Mouse (Mus musculus) liver, embryonic 13.5 days (tissue): ENCODE measurements at regions not wholly inside any gene's neighbourhood (a gene's known extent, or its start where the extent isn't known, plus 50 kb on each side); places are given as distances from the start of the nearest gene placed in this dataset.

Experiments used
- ATAC-seq: fragments of 200-750 bp; cut with Nextera tagmentation; 2 replicates; pipeline ENCODE4 v1.8.0; 2017; ENCODE audit warnings: low read depth, mild to moderate bottlenecking, moderate number of reproducible peaks, moderate library complexity
- DNase-seq: peaks from one replicate; pipeline ENCODE4 v3.0.0; 2022
- H3K27ac ChIP-seq: fragments of 300-500 bp; sonication (generic); 2 replicates; pipeline ENCODE4 v1.5.1; 2015; ENCODE audit warnings: moderate library complexity, mild to moderate bottlenecking, inconsistent platforms
- H3K27me3 ChIP-seq: fragments of 300-500 bp; sonication (generic); 2 replicates; pipeline ENCODE4 v1.6.1; 2015; ENCODE audit warnings: mild to moderate bottlenecking, inconsistent platforms
- H3K36me3 ChIP-seq: fragments of 300-500 bp; sonication (generic); 2 replicates; pipeline ENCODE4 v1.6.1; 2015; ENCODE audit warnings: mild to moderate bottlenecking, inconsistent platforms
- H3K4me1 ChIP-seq: fragments of 300-500 bp; sonication (generic); replicated peaks from 2 replicates; pipeline ENCODE4 v1.6.1; 2015; ENCODE audit warnings: inconsistent platforms
- H3K4me2 ChIP-seq: fragments of 300-500 bp; sonication (generic); 2 replicates; pipeline ENCODE4 v1.6.1; 2015; ENCODE audit warnings: inconsistent platforms, mild to moderate bottlenecking, moderate library complexity
- H3K4me3 ChIP-seq: fragments of 300-500 bp; sonication (generic); replicated peaks from 2 replicates; pipeline ENCODE4 v1.5.1; 2015; ENCODE audit warnings: mild to moderate bottlenecking, inconsistent platforms
- H3K9ac ChIP-seq: fragments of 300-500 bp; sonication (generic); 2 replicates; pipeline ENCODE4 v1.6.1; 2015; ENCODE audit warnings: mild to moderate bottlenecking, inconsistent platforms
- H3K9me3 ChIP-seq: fragments of 300-500 bp; sonication (generic); replicated peaks from 2 replicates; pipeline ENCODE4 v1.6.1; 2016; ENCODE audit warnings: inconsistent platforms
- WGBS: fragments of 180-500 bp; shearing (Covaris S2); methylation state at CpG from one replicate; pipeline ENCODE4 v1.1.7; 2015; ENCODE audit not compliant: insufficient replicate concordance; 5-methylcytosine and 5-hydroxymethylcytosine counted together

- Histone ChIP-seq H3K9ac (no peak overlapping the region), H3K27me3 (no peaks in the 10 kb centered on the region), H3K27ac (no peak overlapping the region; the same call in 1 of the 2 replicates), H3K9me3 (no peaks in the 10 kb centered on the region), H3K4me2 (no peak overlapping the region), H3K4me1 (peaks cover 9% of the 10 kb centered on the region), H3K4me3 (no peak overlapping the region), H3K36me3 (no peaks in the 10 kb centered on the region)
- 53% methylated on average over 5 of the region's 5 CpGs for WGBS
- no peak for DNase-seq
- peak; percentile 50; the same call in 1 of the 2 replicates for ATAC-seq
Measured at GRCm38 (mm10) chr12:12814693-12815092, 127.0 kb downstream of the Mycn start.

DNA sequence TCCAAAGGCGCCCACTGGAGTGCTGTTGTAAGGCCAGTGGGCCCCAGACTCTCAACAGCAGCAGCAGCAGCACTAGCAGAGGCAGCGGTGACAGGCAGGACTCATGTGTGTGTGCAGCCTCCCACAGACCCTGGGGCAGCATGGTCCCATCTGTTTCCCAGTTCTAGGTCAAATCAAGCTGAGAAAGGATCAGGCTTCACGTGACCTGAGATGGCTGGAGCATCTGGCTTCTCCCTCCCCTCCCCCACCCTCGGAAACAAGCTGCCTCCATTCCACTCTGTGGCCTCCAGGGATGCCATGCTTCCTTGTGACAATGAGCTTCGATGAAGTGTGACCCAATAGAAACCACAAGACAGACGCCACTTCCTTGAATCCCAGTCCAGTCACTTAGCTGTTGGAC lies 128.8 kb downstream of the Mycn start:
- Histone ChIP-seq H3K4me3 (no peak overlapping the region), H3K27ac (no peak overlapping the region), H3K9me3 (no peaks in the 10 kb centered on the region), H3K27me3 (no peaks in the 10 kb centered on the region), H3K4me2 (no peak overlapping the region), H3K4me1 (peaks cover 10% of the 10 kb centered on the region), H3K9ac (no peak overlapping the region), H3K36me3 (no peaks in the 10 kb centered on the region)
- DNase-seq (no peak), ATAC-seq (no peak)
- 35% methylated on average over 6 of the region's 6 CpGs for WGBS

GRCm38 (mm10) chr12:12810943-12811342 lies 130.8 kb downstream of the Mycn start:
- H3K4me2 ChIP-seq = peak overlapping the region; percentile 39
- H3K9ac ChIP-seq = no peak overlapping the region
- H3K4me3 ChIP-seq = no peak overlapping the region
- H3K9me3 ChIP-seq = no peaks in the 10 kb centered on the region
- ATAC-seq (peak; percentile 40; the same call in 1 of the 2 replicates), DNase-seq (no peak)
- peaks cover 10% of the 10 kb centered on the region for H3K4me1 ChIP-seq
- WGBS = 32% methylated on average over 7 of the region's 7 CpGs
- no peaks in the 10 kb centered on the region for H3K27me3 ChIP-seq
- H3K36me3 ChIP-seq = no peaks in the 10 kb centered on the region
- no peak overlapping the region; the same call in 1 of the 2 replicates for H3K27ac ChIP-seq

DNA sequence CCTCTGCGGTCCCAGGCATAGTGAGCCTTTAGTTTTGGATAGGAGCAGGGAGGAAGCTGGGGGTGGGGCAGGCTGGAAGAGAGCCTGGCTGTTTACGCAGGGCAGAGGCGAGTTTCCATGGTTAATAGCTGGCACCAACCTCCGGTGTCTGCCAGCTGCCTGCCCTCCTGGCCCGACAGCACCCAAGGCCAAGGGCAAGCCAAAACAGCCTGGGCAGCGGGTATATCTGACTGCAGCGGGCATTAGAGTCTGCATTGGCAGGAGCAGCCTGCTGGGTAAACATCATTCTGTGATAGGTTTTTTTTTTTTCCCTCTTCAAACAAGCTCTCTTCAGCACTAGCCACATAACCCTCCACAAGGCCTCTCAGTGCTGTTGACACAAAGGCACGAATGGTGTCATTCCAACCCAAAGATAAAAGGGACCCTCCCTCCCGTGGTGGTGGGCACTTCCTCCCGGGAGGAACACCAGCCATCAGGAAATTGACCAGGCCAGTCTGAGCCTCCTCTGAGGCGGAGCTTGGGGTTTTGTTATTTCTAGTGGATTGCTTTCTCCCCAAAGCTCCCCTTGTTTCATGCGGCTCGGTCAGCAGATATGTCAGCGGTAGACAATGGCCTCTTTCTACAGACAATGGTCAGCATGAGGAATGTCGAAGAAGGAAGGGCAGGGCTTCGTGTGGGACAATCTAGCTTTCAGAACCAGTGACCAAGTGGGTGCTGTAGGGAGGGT lies 131.4 kb downstream of the Mycn start:
- H3K27me3 ChIP-seq = no peaks in the 10 kb centered on the region
- 0 out of 2 replicates have a peak overlapping the region, but pooled peaks have one; percentile 10 for H3K4me3 ChIP-seq
- no peaks in the 10 kb centered on the region for H3K36me3 ChIP-seq
- no peak overlapping the region; the same call in 1 of the 2 replicates for H3K27ac ChIP-seq
- no peak for DNase-seq
- WGBS = 17% methylated on average over 16 of the region's 16 CpGs
- H3K4me2 ChIP-seq = peak overlapping the region; percentile 39
- peaks cover 10% of the 10 kb centered on the region for H3K4me1 ChIP-seq
- ATAC-seq = peak; percentile 48
- H3K9ac ChIP-seq = no peak overlapping the region
- H3K9me3 ChIP-seq = no peaks in the 10 kb centered on the region

DNA sequence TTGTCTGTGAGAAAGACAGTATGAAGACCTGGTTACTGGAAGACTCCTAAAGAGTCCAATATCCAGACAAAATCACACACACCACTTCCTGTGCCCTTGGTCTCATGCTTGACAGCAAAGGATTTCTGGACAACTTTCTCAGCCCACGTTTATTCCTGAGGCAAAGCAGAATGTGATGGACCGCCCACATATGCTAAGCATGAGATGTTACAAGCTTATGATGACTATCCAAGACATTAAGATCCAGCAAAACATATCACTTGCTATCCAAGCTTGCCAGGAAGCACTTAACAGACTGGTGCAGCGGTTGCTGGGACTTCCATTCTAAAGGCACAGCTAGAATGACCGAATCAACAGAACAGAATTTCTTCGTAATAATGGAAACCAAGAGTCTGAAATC lies 133.6 kb downstream of the Mycn start:
- DNase-seq (no peak), ATAC-seq (no peak)
- H3K4me1 ChIP-seq = peaks cover 7% of the 10 kb centered on the region
- H3K36me3 ChIP-seq = no peaks in the 10 kb centered on the region
- H3K9me3 ChIP-seq = no peaks in the 10 kb centered on the region
- H3K4me2 ChIP-seq = no peak overlapping the region
- H3K27ac ChIP-seq = no peak overlapping the region
- no peaks in the 10 kb centered on the region for H3K27me3 ChIP-seq
- no peak overlapping the region for H3K9ac ChIP-seq
- 71% methylated on average over 5 of the region's 5 CpGs for whole genome bisulfite sequencing
- no peak overlapping the region for H3K4me3 ChIP-seq

GRCm38 (mm10) chr12:12803602-12804001 lies 138.1 kb downstream of the Mycn start:
- H3K4me3 ChIP-seq = no peak overlapping the region
- H3K27ac ChIP-seq = no peak overlapping the region
- H3K36me3 ChIP-seq = no peaks in the 10 kb centered on the region
- ATAC-seq (no peak), DNase-seq (no peak)
- H3K4me2 ChIP-seq = no peak overlapping the region
- peaks cover 4% of the 10 kb centered on the region; the same call in 1 of the 2 replicates for H3K4me1 ChIP-seq
- no peaks in the 10 kb centered on the region for H3K27me3 ChIP-seq
- H3K9ac ChIP-seq = no peak overlapping the region
- no peaks in the 10 kb centered on the region for H3K9me3 ChIP-seq
- WGBS = 35% methylated on average over 2 of the region's 2 CpGs

GRCm38 (mm10) chr12:12802396-12802795 lies 139.3 kb downstream of the Mycn start:
- ATAC-seq (peak; percentile 72), DNase-seq (no peak)
- Histone ChIP-seq H3K4me3 (no peak overlapping the region), H3K27me3 (no peaks in the 10 kb centered on the region), H3K9me3 (no peaks in the 10 kb centered on the region), H3K27ac (no peak overlapping the region), H3K36me3 (no peaks in the 10 kb centered on the region), H3K9ac (no peak overlapping the region), H3K4me2 (no peak overlapping the region), H3K4me1 (peaks cover 4% of the 10 kb centered on the region; the same call in 1 of the 2 replicates)
- 52% methylated on average over 11 of the region's 11 CpGs for WGBS

- H3K36me3 ChIP-seq = no peaks in the 10 kb centered on the region
- no peak overlapping the region for H3K9ac ChIP-seq
- H3K9me3 ChIP-seq = no peaks in the 10 kb centered on the region
- DNase-seq = no peak
- H3K4me2 ChIP-seq = no peak overlapping the region
- no peak overlapping the region for H3K27ac ChIP-seq
- no peak overlapping the region for H3K4me3 ChIP-seq
- WGBS = 74% methylated on average over 11 of the region's 11 CpGs
- ATAC-seq = no peak
- no peaks in the 10 kb centered on the region for H3K27me3 ChIP-seq
- H3K4me1 ChIP-seq = peaks cover 9% of the 10 kb centered on the region; the same call in 1 of the 2 replicates
Measured at GRCm38 (mm10) chr12:12801700-12802099, 140.0 kb downstream of the Mycn start.

GRCm38 (mm10) chr12:12800120-12800519 lies 141.6 kb downstream of the Mycn start:
- Histone ChIP-seq H3K9me3 (no peaks in the 10 kb centered on the region), H3K4me3 (no peak overlapping the region), H3K9ac (no peak overlapping the region), H3K4me2 (no peak overlapping the region), H3K27ac (no peak overlapping the region), H3K4me1 (peaks cover 9% of the 10 kb centered on the region; the same call in 1 of the 2 replicates), H3K27me3 (no peaks in the 10 kb centered on the region), H3K36me3 (no peaks in the 10 kb centered on the region)
- no peak for ATAC-seq
- DNase-seq = no peak
- 57% methylated on average over 6 of the region's 6 CpGs for WGBS

DNA sequence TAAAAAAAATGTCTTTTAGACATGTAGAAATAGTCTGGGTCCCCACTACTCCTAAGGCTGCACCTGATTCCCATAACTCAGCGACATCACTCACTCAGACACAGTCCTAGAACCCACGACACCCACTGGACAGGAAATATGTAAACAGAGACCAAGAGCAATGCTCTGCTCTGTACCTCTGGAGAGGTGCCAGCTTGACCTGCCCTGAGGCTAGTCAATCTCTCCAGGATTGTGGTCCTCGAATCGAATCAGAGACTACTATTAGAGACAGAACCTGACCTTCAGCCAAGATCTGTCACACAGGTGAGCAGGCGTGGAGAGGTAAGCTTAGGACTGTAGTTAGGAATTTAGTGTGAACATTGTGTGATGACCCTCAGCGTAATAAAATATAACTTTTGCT lies 152.7 kb downstream of the Mycn start:
- H3K4me1 ChIP-seq = peaks cover 11% of the 10 kb centered on the region; the same call in 1 of the 2 replicates
- ATAC-seq (no peak), DNase-seq (no peak)
- H3K9ac ChIP-seq = no peak overlapping the region
- H3K27me3 ChIP-seq = peaks cover 26% of the 10 kb centered on the region
- no peak overlapping the region for H3K4me3 ChIP-seq
- no peak overlapping the region for H3K4me2 ChIP-seq
- H3K27ac ChIP-seq = no peak overlapping the region
- 63% methylated on average over 6 of the region's 6 CpGs for WGBS
- no peaks in the 10 kb centered on the region for H3K36me3 ChIP-seq
- H3K9me3 ChIP-seq = no peaks in the 10 kb centered on the region

GRCm38 (mm10) chr12:12788263-12788852 lies 153.4 kb downstream of the Mycn start:
- Histone ChIP-seq H3K9me3 (no peaks in the 10 kb centered on the region), H3K4me2 (peak overlapping the region; percentile 43), H3K27ac (no peak overlapping the region), H3K27me3 (peaks cover 26% of the 10 kb centered on the region), H3K9ac (no peak overlapping the region; the same call in 1 of the 2 replicates), H3K36me3 (no peaks in the 10 kb centered on the region), H3K4me3 (peak overlapping the region; percentile 20), H3K4me1 (peaks cover 11% of the 10 kb centered on the region; the same call in 1 of the 2 replicates)
- 35% methylated on average over 13 of the region's 13 CpGs for WGBS
- peak; percentile 20; the same call in 1 of the 2 replicates for ATAC-seq
- DNase-seq = no peak
